Mouse (Mus musculus) mature B cell (primary cell): Measurements from ENCODE around the gene Hoxd11.

Experiments
- in situ Hi-C: fragments of 300-500 bp; cut with MboI; formaldehyde crosslinking; loops from 2 replicates; pipeline ENCODE4 v1.14.3; 2019

The Hoxd11 gene

GRCm38 (mm10) chr2:74680561-74681398, 1.4 kb downstream of the Hoxd11 start:
- in situ Hi-C loops: no loop called here

DNA sequence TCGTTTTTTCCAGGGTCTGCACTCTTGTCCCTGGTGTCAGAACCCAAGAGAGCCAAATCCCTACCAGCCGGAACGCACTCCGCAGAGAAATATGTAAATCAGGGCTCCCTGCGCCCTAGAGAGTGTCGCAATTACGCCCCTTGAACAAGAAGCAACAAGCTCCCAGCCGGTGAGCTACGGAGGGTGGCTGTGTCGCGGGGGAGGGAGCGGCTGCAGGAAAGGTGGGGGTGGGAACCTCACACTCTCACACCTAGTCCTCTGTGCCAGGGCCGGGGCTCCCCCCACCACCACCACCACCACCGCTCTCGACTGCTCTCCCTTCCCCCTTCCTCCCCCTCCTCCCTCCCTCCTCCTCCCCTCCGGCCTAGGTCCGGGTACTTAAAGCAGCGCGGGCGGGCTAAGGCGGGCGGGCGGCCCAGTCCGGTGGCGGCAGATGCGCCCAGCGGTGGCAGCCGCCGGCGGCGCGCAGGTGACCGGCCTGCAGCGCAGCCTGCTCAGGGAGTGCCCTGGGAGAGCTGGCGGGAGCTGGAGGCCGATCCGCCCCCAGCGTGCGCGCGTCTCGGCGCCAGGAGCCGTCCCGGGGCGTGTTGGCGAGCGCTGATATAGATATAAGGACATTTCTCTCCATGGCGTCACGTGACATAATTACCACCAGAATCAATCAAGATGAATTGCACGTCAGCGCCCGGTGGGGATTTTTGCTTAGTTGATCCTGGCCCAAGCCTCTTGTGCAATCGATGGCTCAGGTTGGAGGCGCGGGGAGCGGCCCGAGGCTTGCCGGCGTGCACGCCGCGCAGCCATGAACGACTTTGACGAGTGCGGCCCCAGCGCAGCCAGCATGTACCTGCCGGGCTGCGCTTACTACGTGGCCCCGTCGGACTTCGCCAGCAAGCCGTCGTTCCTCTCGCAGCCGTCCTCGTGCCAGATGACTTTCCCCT, 2.5 kb downstream of the Hoxd11 start:
- in situ Hi-C loops: no loop called here

- in situ Hi-C loops: no loop called here
These were observed 3.4 kb downstream of the Hoxd11 start for GRCm38 (mm10) chr2:74682796-74683195.

- in situ Hi-C loops: no loop called here
These were observed 4.2 kb downstream of the Hoxd11 start for GRCm38 (mm10) chr2:74683471-74683951.

DNA sequence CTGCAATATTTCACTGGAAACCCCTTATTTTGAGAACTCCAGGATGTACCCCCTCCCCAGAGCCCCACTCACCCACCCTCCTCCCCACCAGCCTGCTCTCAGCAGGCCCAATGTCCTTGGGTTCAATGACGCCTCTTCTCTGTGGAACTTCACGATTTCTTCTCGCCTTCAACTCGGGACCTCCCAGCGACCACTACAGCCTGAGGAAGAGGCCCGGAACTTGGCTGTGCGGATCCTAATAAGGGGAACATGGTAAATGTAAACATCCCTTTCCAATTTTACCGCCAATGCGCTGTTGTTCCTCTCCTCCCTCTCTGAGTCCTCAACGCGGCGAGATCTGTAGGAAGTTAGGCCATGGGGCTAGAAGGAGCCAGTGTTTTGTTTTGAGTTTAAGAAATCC, 4.7 kb downstream of the Hoxd11 start:
- in situ Hi-C loops: no loop called here

DNA sequence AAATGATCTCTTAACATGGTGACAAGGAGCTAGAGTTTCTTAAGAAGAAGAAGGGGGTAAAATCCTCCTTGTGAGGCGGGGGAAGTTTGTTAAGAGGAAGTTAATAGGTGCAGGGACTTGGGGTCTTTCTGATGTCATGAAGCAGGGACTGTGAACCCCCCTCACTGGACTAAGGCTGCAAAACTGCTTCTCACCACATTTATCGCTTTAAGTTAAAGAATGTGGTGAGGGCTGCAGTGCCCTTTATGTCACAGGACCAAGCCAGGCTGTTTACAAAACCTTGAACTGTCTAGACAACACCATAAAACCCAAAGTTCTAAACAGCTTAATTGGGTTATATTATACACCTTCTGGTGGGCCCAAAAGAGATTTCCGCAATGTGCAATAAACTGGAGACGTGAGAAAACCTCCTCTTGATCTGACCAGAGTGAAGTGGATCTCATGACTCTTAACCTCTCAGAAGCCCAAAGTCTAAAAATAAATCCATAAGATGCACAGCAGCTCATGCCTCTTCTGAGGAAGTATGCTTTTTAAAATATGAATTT, 5.8 kb downstream of the Hoxd11 start:
- in situ Hi-C loops: no loop called here

DNA sequence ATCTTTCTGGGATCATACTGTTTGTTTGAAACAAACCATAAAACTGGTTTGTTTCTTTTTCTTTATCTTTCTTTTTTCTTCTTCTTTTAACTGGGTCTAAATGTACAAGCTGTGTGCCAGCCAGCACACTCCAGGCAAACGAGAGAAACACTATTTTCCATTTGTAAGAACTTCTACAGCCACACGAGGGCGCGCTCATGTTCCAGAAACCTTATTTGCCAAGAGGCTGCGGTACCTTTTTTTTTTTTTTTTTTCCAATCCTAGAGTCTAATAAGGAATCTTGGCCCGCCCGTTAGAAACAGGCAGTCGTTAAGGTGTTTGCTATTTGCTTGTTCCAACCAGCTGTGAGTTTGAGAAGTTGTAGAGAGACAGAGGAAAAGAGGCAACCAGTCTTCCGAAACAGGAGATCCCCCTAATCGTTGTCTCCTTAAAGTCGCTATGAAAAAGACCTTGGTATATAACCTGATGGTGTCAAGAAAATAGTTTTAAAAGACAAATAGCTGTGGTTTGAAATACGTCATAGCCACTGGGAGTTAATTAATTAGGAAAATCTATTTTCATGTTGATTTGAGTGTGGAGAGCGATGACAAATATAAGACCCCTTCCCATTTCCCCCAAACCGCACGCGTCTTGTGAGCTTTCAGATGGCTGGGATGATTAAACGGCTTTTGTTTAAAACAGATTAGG, 7.1 kb downstream of the Hoxd11 start:
- in situ Hi-C loops: no loop called here

- in situ Hi-C loops: no loop called here
These were observed 7.8 kb downstream of the Hoxd11 start for GRCm38 (mm10) chr2:74686988-74687697.

DNA sequence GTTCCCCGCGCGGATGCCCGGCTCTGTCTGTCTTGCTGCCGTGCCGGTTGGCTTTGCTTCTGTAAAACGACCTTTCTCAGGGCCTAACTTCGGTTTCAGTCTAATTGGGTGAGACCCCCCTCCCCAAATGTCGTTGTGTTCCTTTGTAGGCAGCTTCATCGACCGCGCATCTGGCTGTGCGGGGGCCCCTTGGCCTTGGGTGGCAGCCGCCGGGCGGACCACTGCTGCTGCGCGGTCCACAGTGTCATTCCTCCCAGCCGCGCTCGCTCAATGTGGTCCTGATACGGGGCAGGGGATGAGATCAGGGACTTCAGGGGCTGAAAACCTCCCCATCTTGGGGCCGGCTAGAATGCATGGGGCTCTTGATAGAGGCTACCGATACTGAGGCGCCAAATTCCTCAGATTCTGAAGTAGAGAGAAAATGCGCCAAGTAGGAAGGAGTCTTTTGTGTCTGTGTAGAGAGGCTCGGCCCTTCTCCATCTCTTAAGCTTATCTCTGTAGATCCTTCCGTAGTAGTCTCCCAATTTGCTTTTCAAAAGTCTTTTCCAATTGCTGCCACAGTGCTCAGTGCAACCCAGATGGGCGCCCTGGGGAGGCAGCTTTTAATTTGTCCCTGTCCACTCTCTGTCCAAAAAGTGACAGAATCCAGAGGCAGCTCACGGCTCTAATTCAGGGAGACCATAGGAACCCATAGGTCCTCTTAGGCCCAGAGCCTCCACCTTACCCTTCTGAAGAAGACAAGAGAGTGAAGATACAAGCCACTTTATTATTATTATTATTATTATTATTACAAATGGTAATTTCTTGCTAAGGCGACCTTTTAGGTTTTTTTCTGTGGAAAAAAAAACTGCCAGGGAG, 8.6 kb downstream of the Hoxd11 start:
- in situ Hi-C loops: no loop called here

GRCm38 (mm10) chr2:74688795-74689573, 9.6 kb downstream of the Hoxd11 start:
- in situ Hi-C loops: no loop called here

- in situ Hi-C loops: no loop called here
These were observed 10.4 kb downstream of the Hoxd11 start for GRCm38 (mm10) chr2:74689574-74690337.

DNA sequence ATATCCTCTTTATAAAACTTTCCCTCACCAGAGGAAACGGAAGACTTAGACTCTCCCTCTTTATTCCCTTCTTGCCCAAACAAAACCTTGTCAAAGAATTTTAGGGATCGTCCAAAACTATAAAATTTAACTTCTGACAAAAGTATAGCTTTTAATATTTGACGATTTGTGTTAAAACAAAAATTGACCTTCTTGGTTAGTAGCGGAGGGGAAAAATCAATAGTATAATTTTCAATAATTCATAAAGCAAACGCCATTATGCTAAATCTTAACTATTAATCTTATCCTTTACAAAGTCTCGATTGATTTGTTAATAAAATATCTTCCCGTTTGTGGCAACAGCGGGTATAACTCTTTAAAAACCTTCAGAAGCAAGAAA, 11.0 kb downstream of the Hoxd11 start:
- in situ Hi-C loops: no loop called here

- in situ Hi-C loops: no loop called here
These were observed 11.9 kb downstream of the Hoxd11 start, which contains the start of gene Hoxd10 for GRCm38 (mm10) chr2:74691022-74691951. Hoxd10 (plus strand) TSS chr2:74691924.

- in situ Hi-C loops: no loop called here
These were observed 12.8 kb downstream of the Hoxd11 start for GRCm38 (mm10) chr2:74691995-74692807.

DNA sequence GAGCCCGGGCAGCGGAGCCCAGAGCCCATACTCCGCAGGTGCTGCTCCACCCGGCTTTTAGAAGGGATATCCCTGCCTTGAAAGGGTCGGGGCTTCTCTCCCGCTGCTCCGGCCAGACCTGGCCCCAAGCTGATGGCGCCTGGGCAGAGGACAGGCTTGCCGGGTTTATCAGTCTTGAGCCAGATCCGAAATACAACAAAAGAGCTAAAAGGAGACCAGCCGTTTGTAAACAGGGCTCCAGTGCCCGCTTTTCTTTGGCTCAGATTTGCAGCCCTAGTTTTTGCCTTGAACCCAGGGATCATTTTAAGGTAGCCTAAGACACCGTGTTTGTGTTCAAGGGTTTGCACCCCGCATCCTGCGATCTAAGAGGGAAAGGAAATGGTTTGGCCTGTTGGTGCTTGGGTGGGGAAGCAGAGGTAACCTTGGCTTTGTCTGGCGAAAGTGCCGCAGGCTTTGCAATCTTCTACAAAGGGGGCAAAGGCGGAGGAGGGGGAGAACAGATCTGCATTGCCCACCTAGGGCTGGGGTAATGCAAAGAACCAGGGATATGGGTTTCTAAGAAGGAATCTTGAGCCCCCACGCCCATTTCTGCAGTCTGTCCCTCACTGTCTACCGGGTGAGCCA, 13.6 kb downstream of the Hoxd11 start:
- in situ Hi-C loops: no loop called here

DNA sequence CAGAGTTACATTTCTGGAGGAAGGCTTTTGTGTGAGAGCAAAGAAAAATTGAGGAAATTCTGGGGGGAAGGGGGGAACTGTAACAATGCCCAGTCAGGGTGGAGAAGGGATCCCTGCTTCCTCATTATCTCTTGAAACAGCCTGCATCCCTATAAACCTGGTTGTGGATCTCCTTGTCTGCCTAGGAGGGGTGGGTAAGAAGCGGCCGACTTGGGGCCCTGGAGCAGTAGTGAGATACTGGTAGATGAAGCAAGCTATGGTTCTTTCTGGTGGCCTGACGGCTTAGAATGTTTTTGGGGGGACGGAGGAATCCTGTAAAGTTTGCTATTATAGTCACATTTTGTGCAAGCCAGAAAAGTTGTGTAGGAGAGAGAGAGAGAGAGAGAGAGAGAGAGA, 14.1 kb downstream of the Hoxd11 start:
- in situ Hi-C loops: no loop called here
